Mouse (Mus musculus) embryonic facial prominence, embryonic 11.5 days (tissue): Measurements from ENCODE around the gene Gng7. TPM values are rescaled to one million over a fixed set of nuclear protein-coding genes. Genes with fewer than 3 reads are reported as not detected.
"Not testable (repeated sequence)": the region's sequence is repeated elsewhere in the genome, so short reads cannot be mapped to it uniquely, and the experiment has no call there.

Source experiments
- ATAC-seq: fragments of 200-750 bp; cut with Nextera tagmentation; replicated peaks from 2 replicates; pipeline ENCODE4 v1.8.0; 2017; ENCODE audit warnings: low read depth; ENCODE audit not compliant: insufficient number of reproducible peaks, low FRiP score, low TSS enrichment
- DNase-seq: peaks from one replicate; pipeline ENCODE4 v3.0.0-alpha.2; 2015; ENCODE audit warnings: low spot score
- H3K27ac ChIP-seq: fragments of 300-500 bp; sonication (generic); replicated peaks from 2 replicates; pipeline ENCODE4 v1.5.1; 2014; ENCODE audit warnings: mild to moderate bottlenecking, low read depth, low read length, control low read depth
- H3K27me3 ChIP-seq: fragments of 300-500 bp; sonication (generic); 2 replicates; pipeline ENCODE4 v1.6.1; 2014; ENCODE audit warnings: mild to moderate bottlenecking, low read length, moderate library complexity, mixed read lengths; ENCODE audit not compliant: control insufficient read depth, insufficient read depth
- H3K36me3 ChIP-seq: fragments of 300-500 bp; sonication (generic); replicated peaks from 2 replicates; pipeline ENCODE4 v1.6.1; 2014; ENCODE audit warnings: low read depth, mild to moderate bottlenecking, low read length, moderate library complexity, mixed read lengths; ENCODE audit not compliant: control insufficient read depth, insufficient read depth
- H3K4me1 ChIP-seq: fragments of 300-500 bp; sonication (generic); 2 replicates; pipeline ENCODE4 v1.6.1; 2014; ENCODE audit warnings: low read length, mixed read lengths; ENCODE audit not compliant: control insufficient read depth, insufficient read depth
- H3K4me2 ChIP-seq: fragments of 300-500 bp; sonication (generic); 2 replicates; pipeline ENCODE4 v1.6.1; 2014; ENCODE audit warnings: low read depth, mild to moderate bottlenecking, control low read depth, low read length, moderate library complexity
- H3K4me3 ChIP-seq: fragments of 300-500 bp; sonication (generic); 2 replicates; pipeline ENCODE4 v1.5.1; 2014; ENCODE audit warnings: low read depth, low read length, control low read depth
- H3K9ac ChIP-seq: fragments of 300-500 bp; sonication (generic); replicated peaks from 2 replicates; pipeline ENCODE4 v1.6.1; 2014; ENCODE audit warnings: mild to moderate bottlenecking, control low read depth, low read length
- H3K9me3 ChIP-seq: fragments of 300-500 bp; sonication (generic); replicated peaks from 2 replicates; pipeline ENCODE4 v1.6.1; 2016; ENCODE audit warnings: mild to moderate bottlenecking, low read length, inconsistent platforms, mixed read lengths; ENCODE audit not compliant: control insufficient read depth
- WGBS: fragments of 180-500 bp; shearing (Covaris S2); extraction: QIAGEN DNeasy Blood & Tissue Kit; methylation state at CpG from one replicate; pipeline ENCODE4 v1.1.7; 2014; 5-methylcytosine and 5-hydroxymethylcytosine counted together
- polyA plus RNA-seq: library from polyadenylated mRNA; unstranded; fragments of >200 nt; fragmentation: Nextera tagmentation; extraction: Ambion mirVana; gene quantifications from 2 replicates; pipeline ENCODE4 v1.2.1, GENCODE M21; 2014

The Gng7 gene
- polyA plus RNA-seq, 1 experiment from 2014 or later, result 5.4 TPM

DNA sequence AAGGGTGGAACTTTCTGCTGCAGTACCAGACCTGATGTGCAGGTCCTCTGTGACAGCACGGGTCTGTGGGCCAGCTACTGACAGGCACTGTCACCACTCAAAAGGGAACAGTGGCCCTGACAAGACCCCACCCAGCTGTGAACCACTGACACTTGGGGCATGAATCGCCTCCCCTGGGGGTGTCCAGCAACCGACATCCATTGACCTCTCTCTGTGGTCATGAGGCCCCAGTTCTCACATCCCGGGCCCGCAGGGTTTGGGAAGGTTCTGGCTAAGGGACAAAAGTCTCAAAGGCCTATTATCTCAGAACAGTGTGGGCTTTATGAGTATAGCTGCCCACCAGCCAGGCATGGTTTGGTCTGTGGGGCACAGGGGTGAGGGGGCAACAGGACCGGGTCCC, 40.4 kb upstream of the Gng7 start:
- H3K36me3 ChIP-seq, result peaks cover 12% of the 10 kb centered on the region
- H3K4me2 ChIP-seq, result no peak overlapping the region
- no peak overlapping the region for H3K4me3 ChIP-seq
- H3K27ac ChIP-seq, result no peak overlapping the region
- H3K27me3 ChIP-seq, result no peaks in the 10 kb centered on the region
- H3K9me3 ChIP-seq, result no peaks in the 10 kb centered on the region
- no peak for ATAC-seq
- DNase-seq, result no peak
- WGBS, result 75% methylated on average over 6 of the region's 6 CpGs
- peaks cover 2% of the 10 kb centered on the region; the same call in 1 of the 2 replicates for H3K4me1 ChIP-seq
- no peak overlapping the region; the same call in 1 of the 2 replicates for H3K9ac ChIP-seq

DNA sequence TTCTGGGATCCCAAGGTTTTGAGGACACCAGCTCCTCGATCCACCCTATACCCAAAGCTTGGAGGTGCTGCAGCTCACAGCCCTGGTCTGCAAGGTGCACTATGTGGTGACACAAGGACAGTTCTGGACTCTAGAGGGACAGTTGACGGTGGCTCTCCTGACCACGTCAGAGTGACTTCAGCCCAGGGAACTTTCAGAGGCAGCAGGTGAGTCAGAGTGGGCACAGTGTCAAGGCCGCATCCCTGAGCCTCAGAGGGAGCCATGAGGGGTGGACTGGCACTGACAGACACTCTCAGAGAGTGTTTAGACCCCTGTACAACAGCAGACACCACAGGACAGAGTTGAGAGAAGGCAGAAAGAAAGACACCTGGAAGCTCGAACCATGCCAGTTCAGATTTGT, 37.8 kb upstream of the Gng7 start:
- H3K4me2 ChIP-seq, result no peak overlapping the region
- H3K9me3 ChIP-seq, result no peaks in the 10 kb centered on the region
- H3K27ac ChIP-seq, result no peak overlapping the region
- H3K9ac ChIP-seq, result no peak overlapping the region
- ATAC-seq (no peak), DNase-seq (no peak)
- no peaks in the 10 kb centered on the region for H3K27me3 ChIP-seq
- no peaks in the 10 kb centered on the region for H3K4me1 ChIP-seq
- 90% methylated on average over 5 of the region's 5 CpGs for WGBS
- H3K36me3 ChIP-seq, result peaks cover 34% of the 10 kb centered on the region
- H3K4me3 ChIP-seq, result no peak overlapping the region

DNA sequence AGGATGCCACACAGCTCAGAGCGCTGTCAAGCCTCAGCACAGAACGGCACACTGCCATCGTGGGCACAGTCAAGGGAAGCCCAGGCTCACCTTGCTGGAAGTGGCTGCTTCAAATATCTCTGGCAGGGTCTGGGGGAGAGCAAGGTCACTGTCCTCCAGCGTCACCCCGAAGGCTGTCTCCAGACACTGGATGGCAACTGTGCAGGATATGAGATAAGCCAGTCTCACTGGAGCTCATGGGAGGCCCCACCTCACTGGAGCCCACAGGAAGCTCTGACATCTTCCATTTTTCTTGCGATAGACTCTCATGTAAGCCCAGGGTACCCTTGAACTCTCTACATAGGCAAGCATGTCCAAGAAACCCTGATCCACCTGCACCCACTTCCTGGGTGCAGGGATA, 36.4 kb upstream of the Gng7 start:
- H3K4me2 ChIP-seq, result no peak overlapping the region
- H3K4me1 ChIP-seq, result no peaks in the 10 kb centered on the region
- peaks cover 38% of the 10 kb centered on the region for H3K36me3 ChIP-seq
- H3K9ac ChIP-seq, result no peak overlapping the region
- no peaks in the 10 kb centered on the region for H3K27me3 ChIP-seq
- no peak for DNase-seq
- no peak overlapping the region for H3K4me3 ChIP-seq
- 94% methylated on average over 6 of the region's 6 CpGs for WGBS
- no peak overlapping the region for H3K27ac ChIP-seq
- no peaks in the 10 kb centered on the region for H3K9me3 ChIP-seq
- ATAC-seq, result no peak

DNA sequence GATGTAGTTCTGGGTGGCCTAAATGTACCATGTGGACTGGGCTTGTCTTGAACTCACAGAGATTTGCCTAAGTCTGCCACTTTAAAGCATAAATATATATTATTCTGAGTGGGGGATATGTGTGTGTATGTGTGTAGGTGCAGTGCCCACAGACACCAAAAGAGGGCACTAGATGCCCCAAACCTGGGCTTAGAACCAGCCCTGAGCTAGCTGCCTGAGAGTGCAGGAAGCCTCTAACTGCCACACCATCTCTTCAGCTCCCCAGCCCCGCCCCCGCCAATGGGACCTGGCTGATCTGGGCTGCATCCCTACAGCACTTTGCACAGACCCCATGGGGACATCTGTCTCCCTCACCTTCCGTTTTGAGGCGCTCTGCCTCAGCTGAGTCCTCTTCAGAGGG, 35.9 kb upstream of the Gng7 start:
- peak; percentile 41 for DNase-seq
- Histone ChIP-seq H3K27ac (no peak overlapping the region), H3K4me2 (no peak overlapping the region), H3K9me3 (no peaks in the 10 kb centered on the region), H3K36me3 (peaks cover 42% of the 10 kb centered on the region), H3K27me3 (no peaks in the 10 kb centered on the region), H3K4me3 (no peak overlapping the region), H3K4me1 (no peaks in the 10 kb centered on the region), H3K9ac (no peak overlapping the region)
- ATAC-seq, result no peak
- 86% methylated on average over 4 of the region's 4 CpGs for WGBS

DNA sequence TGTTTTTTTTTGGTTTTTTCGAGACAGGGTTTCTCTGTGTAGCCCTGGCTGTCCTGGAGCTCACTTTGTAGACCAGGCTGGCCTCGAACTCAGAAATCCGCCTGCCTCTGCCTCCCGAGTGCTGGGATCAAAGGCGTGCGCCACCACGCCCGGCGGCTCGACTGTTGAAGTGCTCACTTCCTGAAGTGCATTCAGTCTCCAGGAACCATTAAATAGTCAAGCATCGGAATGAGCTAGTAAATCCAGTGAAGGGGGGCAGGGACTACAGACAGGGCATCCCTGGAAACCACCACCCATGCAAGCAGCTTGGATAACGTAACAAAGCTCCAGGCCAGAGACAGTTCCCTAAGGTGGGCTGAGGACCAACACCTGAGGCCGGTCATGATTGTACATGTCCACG, 30.5 kb upstream of the Gng7 start:
- H3K9ac ChIP-seq, H3K4me2 ChIP-seq, H3K9me3 ChIP-seq, H3K27me3 ChIP-seq, ATAC-seq, DNase-seq, H3K27ac ChIP-seq, H3K4me3 ChIP-seq, H3K4me1 ChIP-seq: not testable (repeated sequence)
- H3K36me3 ChIP-seq, result peaks cover 37% of the 10 kb centered on the region
- WGBS, result 93% methylated on average over 13 of the region's 14 CpGs

DNA sequence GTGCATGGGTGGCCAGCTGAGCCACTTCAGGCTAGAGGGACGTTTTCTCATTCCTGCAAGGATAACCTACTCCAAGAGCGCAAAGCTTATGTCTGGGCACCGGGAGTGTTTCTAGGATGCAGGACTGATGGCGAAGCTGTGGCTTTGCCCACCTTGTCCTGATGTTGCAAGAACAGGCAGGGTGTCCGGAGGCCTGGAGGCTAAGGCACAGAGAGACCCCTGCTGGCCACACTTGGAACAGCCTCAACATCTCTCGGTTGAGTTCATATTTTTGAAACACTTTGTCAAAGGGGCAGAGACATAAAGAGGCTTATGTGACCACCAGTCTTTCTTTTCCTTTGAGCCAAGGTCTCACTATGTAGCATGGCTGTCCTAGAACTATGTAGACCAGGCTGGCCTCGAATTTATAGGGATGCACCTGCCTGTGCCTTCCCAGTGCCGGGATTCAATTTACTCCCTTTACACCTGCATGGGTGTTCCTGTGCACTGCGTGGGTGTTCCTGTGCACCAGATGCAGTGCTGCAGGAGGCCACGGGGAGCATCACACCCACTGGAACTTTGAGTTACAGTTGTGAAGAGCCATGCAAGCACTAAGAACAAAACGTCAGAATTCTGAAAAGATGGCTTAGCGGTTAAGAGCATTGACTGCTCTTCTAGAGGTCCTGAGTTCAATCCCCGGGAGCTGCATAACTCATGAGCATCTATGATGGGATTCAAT, 26.9 kb upstream of the Gng7 start:
- DNase-seq, result peak; percentile 76
- Histone ChIP-seq H3K36me3 (peaks cover 11% of the 10 kb centered on the region), H3K9ac (no peak overlapping the region), H3K27ac (no peak overlapping the region), H3K4me3 (no peak overlapping the region), H3K27me3 (no peaks in the 10 kb centered on the region), H3K4me2 (no peak overlapping the region), H3K4me1 (no peaks in the 10 kb centered on the region), H3K9me3 (no peaks in the 10 kb centered on the region)
- no peak for ATAC-seq
- WGBS, result 32% methylated on average over 13 of the region's 13 CpGs

DNA sequence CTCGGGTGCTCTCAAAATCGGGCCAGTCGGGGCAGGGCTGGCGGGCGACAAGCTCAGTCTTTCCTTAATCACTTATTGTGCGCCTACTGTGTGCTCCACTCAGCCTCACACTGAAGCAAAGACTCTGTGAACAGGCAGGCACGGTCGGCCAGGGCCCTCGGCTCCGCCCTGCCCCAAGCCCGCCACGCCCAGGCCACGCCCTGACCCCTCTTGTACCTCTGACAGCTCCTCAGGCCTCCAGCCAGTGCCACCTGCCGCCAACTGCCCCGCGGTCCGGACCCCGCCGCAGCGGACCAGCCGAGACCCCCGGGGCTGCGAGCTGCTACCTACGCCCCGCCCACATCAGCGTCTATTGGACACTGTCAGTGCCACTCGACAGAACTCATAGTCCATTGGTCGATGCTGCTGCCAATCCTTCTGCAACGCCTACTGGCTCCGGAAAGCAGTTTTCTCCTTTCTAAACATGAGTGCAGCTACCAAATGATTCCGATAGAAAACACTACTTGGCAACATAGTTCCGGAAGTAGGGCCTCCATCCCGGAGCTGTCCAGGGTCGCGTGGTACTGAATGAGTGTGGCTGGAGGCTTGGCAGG, 22.3 kb upstream of the Gng7 start, which contains the start of gene Slc39a3:
TSS of gene Slc39a3 (minus strand) at position 439 of the 593 bp plus-strand sequence.
- DNase-seq (peak; percentile 100), ATAC-seq (peak; percentile 99)
- H3K9me3 ChIP-seq, result no peaks in the 10 kb centered on the region
- WGBS, result 1% methylated on average over 35 of the region's 35 CpGs
- no peaks in the 10 kb centered on the region for H3K36me3 ChIP-seq
- peak within 1 kb of the TSS; percentile 60 for H3K9ac ChIP-seq
- H3K4me1 ChIP-seq, result no peaks in the 10 kb centered on the region
- no peak within 1 kb of the TSS for H3K27ac ChIP-seq
- H3K27me3 ChIP-seq, result no peaks in the 10 kb centered on the region
- peak within 1 kb of the TSS; percentile 71 for H3K4me3 ChIP-seq
- H3K4me2 ChIP-seq, result peak within 1 kb of the TSS; percentile 62

DNA sequence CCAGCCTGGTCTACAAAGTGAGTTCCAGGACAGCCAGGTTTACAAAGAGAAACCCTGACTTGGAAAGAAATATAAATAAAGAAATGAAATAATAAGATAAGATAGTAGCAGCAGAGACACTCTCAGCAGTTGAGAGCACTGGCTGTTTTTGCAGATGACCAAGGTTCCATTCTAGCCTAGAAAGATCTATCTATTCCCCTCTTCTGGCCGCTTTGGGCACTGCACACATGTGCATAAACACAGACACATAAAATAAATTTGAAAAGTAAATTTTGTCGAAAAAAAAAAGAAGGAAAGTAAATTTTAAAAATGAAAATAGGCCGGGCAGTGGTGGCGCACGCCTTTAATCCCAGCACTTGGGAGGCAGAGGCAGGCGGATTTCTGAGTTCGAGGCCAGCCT, 21.5 kb upstream of the Gng7 start:
- DNase-seq (no peak), ATAC-seq (no peak)
- no peaks in the 10 kb centered on the region for H3K9me3 ChIP-seq
- no peak overlapping the region for H3K9ac ChIP-seq
- no peaks in the 10 kb centered on the region for H3K4me1 ChIP-seq
- no peak overlapping the region for H3K4me2 ChIP-seq
- H3K4me3 ChIP-seq, result no peak overlapping the region
- WGBS, result 77% methylated on average over 7 of the region's 7 CpGs
- H3K36me3 ChIP-seq, result no peaks in the 10 kb centered on the region
- H3K27ac ChIP-seq, result no peak overlapping the region
- H3K27me3 ChIP-seq, result no peaks in the 10 kb centered on the region
